Mouse (Mus musculus) E14TG2a.4 (cell line): ENCODE measurements around the gene Foxe1.

Experiments
- CTCF ChIP-seq: conservative IDR thresholded peaks from 2 replicates; pipeline ENCODE4 v1.5.1; 2014; ENCODE audit warnings: low read length
- NANOG ChIP-seq: IDR thresholded peaks from 2 replicates; pipeline ENCODE4 v1.6.1; 2014; ENCODE audit warnings: borderline replicate concordance, low read length, mixed read lengths
- POU5F1 ChIP-seq: IDR thresholded peaks from 2 replicates; pipeline ENCODE4 v1.6.1; 2014; ENCODE audit warnings: low read length, borderline replicate concordance

DNA sequence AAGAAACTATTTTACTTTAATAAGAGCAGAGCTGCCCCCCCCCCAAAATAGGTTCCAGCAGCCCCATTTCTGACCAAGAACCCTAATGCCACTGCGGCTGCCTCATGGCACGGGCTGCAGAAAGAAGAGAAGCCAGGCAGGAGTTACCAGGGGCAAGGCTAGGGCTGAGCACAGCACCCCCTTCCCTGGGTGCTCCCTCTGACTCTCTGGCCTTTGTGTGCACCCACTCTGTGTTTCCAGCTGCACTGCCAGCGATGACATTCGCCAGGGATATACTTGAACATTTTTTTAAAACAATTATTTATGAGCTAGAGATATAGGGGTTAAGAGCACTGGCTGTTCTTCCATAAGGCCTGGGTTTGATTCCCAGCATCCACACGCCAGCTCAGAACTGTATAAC lies 6.1 kb downstream of the Foxe1 start:
- TF ChIP-seq CTCF: no peak
- TF ChIP-seq NANOG: no peak
- no peak for TF ChIP-seq POU5F1
